Mouse (Mus musculus) stomach, postnatal 0 days (tissue): ENCODE results near the gene Tmem184c. TPM values are rescaled to one million over a fixed set of nuclear protein-coding genes. Genes with fewer than 3 reads are reported as not detected.

Experiments used
- ATAC-seq: fragments of 200-750 bp; cut with Nextera tagmentation; 2 replicates; pipeline ENCODE4 v1.8.0; 2017; ENCODE audit not compliant: low FRiP score, low TSS enrichment
- DNase-seq: peaks from one replicate; pipeline ENCODE4 v3.0.0-alpha.2; 2016; ENCODE audit warnings: low spot score
- H3K27ac ChIP-seq: fragments of 300-500 bp; sonication (generic); replicated peaks from 2 replicates; pipeline ENCODE4 v1.5.1; 2014; ENCODE audit warnings: mild to moderate bottlenecking, control low read depth
- H3K27me3 ChIP-seq: fragments of 300-500 bp; sonication (generic); 2 replicates; pipeline ENCODE4 v1.6.1; 2014; ENCODE audit warnings: low read length; ENCODE audit not compliant: control insufficient read depth, insufficient read depth
- H3K36me3 ChIP-seq: fragments of 300-500 bp; sonication (generic); 2 replicates; pipeline ENCODE4 v1.6.1; 2014; ENCODE audit warnings: low read length, mixed read lengths; ENCODE audit not compliant: control insufficient read depth, insufficient read depth
- H3K4me1 ChIP-seq: fragments of 300-500 bp; sonication (generic); replicated peaks from 2 replicates; pipeline ENCODE4 v1.6.1; 2014; ENCODE audit warnings: antibody characterized with exemption; ENCODE audit not compliant: control insufficient read depth, insufficient read depth
- H3K4me2 ChIP-seq: fragments of 300-500 bp; sonication (generic); replicated peaks from 2 replicates; pipeline ENCODE4 v1.6.1; 2014; ENCODE audit warnings: low read depth, mild to moderate bottlenecking, control low read depth, moderate library complexity
- H3K4me3 ChIP-seq: fragments of 300-500 bp; sonication (generic); 2 replicates; pipeline ENCODE4 v1.5.1; 2014; ENCODE audit warnings: low read depth, low read length, control low read depth
- H3K9ac ChIP-seq: fragments of 300-500 bp; sonication (generic); 2 replicates; pipeline ENCODE4 v1.6.1; 2014; ENCODE audit warnings: mild to moderate bottlenecking, low read length, control low read depth, mixed read lengths
- H3K9me3 ChIP-seq: fragments of 300-500 bp; sonication (generic); 2 replicates; pipeline ENCODE4 v1.6.1; 2016; ENCODE audit warnings: low read length; ENCODE audit not compliant: control insufficient read depth
- CTCF ChIP-seq: IDR thresholded peaks from 2 replicates; pipeline ENCODE4 v1.5.1; 2016; ENCODE audit warnings: antibody characterized with exemption, low read depth, mild to moderate bottlenecking, moderate library complexity
- EP300 ChIP-seq: optimal IDR thresholded peaks from 2 replicates; pipeline ENCODE3; 2016; ENCODE audit warnings: antibody characterized with exemption
- WGBS: fragments of 180-500 bp; shearing (Covaris S2); extraction: QIAGEN DNeasy Blood & Tissue Kit; methylation state at CpG from one replicate; pipeline ENCODE4 v1.1.7; 2014; 5-methylcytosine and 5-hydroxymethylcytosine counted together
- polyA plus RNA-seq: library from polyadenylated mRNA; unstranded; fragments of >200 nt; fragmentation: Nextera tagmentation; extraction: Ambion mirVana; gene quantifications from 2 replicates; pipeline ENCODE4 v1.2.1, GENCODE M21; 2015

The Tmem184c gene
- polyA plus RNA-seq, 1 experiment from 2014 or later, result 12.0 TPM

GRCm38 (mm10) chr8:77617916-77618315 is 7.4 kb upstream of the Tmem184c start:
- Histone ChIP-seq H3K4me2 (no peak overlapping the region), H3K27me3 (no peaks in the 10 kb centered on the region), H3K4me3 (no peak overlapping the region), H3K27ac (no peak overlapping the region), H3K9me3 (no peaks in the 10 kb centered on the region), H3K4me1 (no peaks in the 10 kb centered on the region), H3K9ac (no peak overlapping the region), H3K36me3 (no peaks in the 10 kb centered on the region)
- peak; percentile 76 for DNase-seq
- TF ChIP-seq EP300 (no peak), CTCF (peak; percentile 75)
- WGBS, result 18% methylated on average over 2 of the region's 2 CpGs
- ATAC-seq, result peak; percentile 78

- H3K27ac ChIP-seq, result no peak overlapping the region
- peak overlapping the region; percentile 67 for H3K9ac ChIP-seq
- H3K4me3 ChIP-seq, result peak overlapping the region; percentile 65
- DNase-seq (no peak), ATAC-seq (no peak)
- WGBS, result 8% methylated on average over 7 of the region's 7 CpGs
- H3K9me3 ChIP-seq, result no peaks in the 10 kb centered on the region
- TF ChIP-seq CTCF, result no peak
- TF ChIP-seq EP300, result no peak
- no peaks in the 10 kb centered on the region for H3K27me3 ChIP-seq
- no peaks in the 10 kb centered on the region; the same call in 1 of the 2 replicates for H3K36me3 ChIP-seq
- no peaks in the 10 kb centered on the region; the same call in 1 of the 2 replicates for H3K4me1 ChIP-seq
- peak overlapping the region; percentile 91 for H3K4me2 ChIP-seq
Observed at GRCm38 (mm10) chr8:77609621-77610020, 877 bp downstream of the Tmem184c start.

- no peak overlapping the region for H3K4me3 ChIP-seq
- H3K4me2 ChIP-seq, result no peak overlapping the region
- ATAC-seq (no peak), DNase-seq (no peak)
- H3K9me3 ChIP-seq, result no peaks in the 10 kb centered on the region
- no peaks in the 10 kb centered on the region for H3K4me1 ChIP-seq
- no peak overlapping the region for H3K27ac ChIP-seq
- peaks cover 5% of the 10 kb centered on the region; the same call in 1 of the 2 replicates for H3K36me3 ChIP-seq
- no peak for TF ChIP-seq EP300
- no peak for TF ChIP-seq CTCF
- H3K27me3 ChIP-seq, result no peaks in the 10 kb centered on the region
- 89% methylated on average over 4 of the region's 4 CpGs for WGBS
- no peak overlapping the region for H3K9ac ChIP-seq
Observed at GRCm38 (mm10) chr8:77584174-77584573, 26.3 kb downstream of the Tmem184c start.

- Histone ChIP-seq H3K4me3 (no peak overlapping the region), H3K9ac (no peak overlapping the region), H3K4me1 (no peaks in the 10 kb centered on the region), H3K4me2 (no peak overlapping the region), H3K27ac (no peak overlapping the region), H3K9me3 (no peaks in the 10 kb centered on the region), H3K36me3 (peaks cover 7% of the 10 kb centered on the region), H3K27me3 (no peaks in the 10 kb centered on the region)
- WGBS, result 81% methylated on average over 7 of the region's 7 CpGs
- DNase-seq, result no peak
- TF ChIP-seq EP300, result no peak
- ATAC-seq, result no peak
Observed at GRCm38 (mm10) chr8:77577674-77578073, 32.8 kb downstream of the Tmem184c start.

GRCm38 (mm10) chr8:77574229-77574628 is 36.3 kb downstream of the Tmem184c start:
- Histone ChIP-seq H3K36me3 (peaks cover 2% of the 10 kb centered on the region; the same call in 1 of the 2 replicates), H3K4me1 (no peaks in the 10 kb centered on the region), H3K9ac (no peak overlapping the region), H3K9me3 (no peaks in the 10 kb centered on the region), H3K4me3 (no peak overlapping the region), H3K4me2 (no peak overlapping the region), H3K27ac (no peak overlapping the region), H3K27me3 (no peaks in the 10 kb centered on the region)
- TF ChIP-seq CTCF (peak; percentile 65), EP300 (no peak)
- DNase-seq (no peak), ATAC-seq (no peak)
- 84% methylated on average over 5 of the region's 5 CpGs for WGBS

GRCm38 (mm10) chr8:77561441-77561840 is 49.1 kb downstream of the Tmem184c start:
- peaks cover 12% of the 10 kb centered on the region for H3K36me3 ChIP-seq
- no peak for TF ChIP-seq EP300
- no peak for TF ChIP-seq CTCF
- no peak overlapping the region for H3K4me2 ChIP-seq
- no peak overlapping the region for H3K27ac ChIP-seq
- ATAC-seq (no peak), DNase-seq (no peak)
- H3K4me1 ChIP-seq, result no peaks in the 10 kb centered on the region
- no peaks in the 10 kb centered on the region for H3K27me3 ChIP-seq
- H3K9ac ChIP-seq, result no peak overlapping the region
- WGBS, result 78% methylated on average over 3 of the region's 3 CpGs
- no peak overlapping the region for H3K4me3 ChIP-seq
- H3K9me3 ChIP-seq, result no peaks in the 10 kb centered on the region
